Mouse (Mus musculus) E14TG2a.4 (cell line): ENCODE results near the gene Adamts9.
A peak's percentile ranks its signal among the peaks of the same experiment; 100 is the strongest.

Source experiments
- H3K27me3 ChIP-seq: 2 replicates; pipeline ENCODE4 v1.6.1; 2014; ENCODE audit warnings: low read length, control low read depth; ENCODE audit not compliant: insufficient read depth
- H3K36me3 ChIP-seq: 2 replicates; pipeline ENCODE4 v1.6.1; 2014; ENCODE audit warnings: low read length, control low read depth; ENCODE audit not compliant: insufficient read depth
- H3K4me1 ChIP-seq: replicated peaks from 2 replicates; pipeline ENCODE4 v1.6.1; 2014; ENCODE audit warnings: low read depth, low read length, control low read depth
- H3K4me3 ChIP-seq: replicated peaks from 2 replicates; pipeline ENCODE4 v1.5.1; 2014; ENCODE audit warnings: mild to moderate bottlenecking, low read length
- H3K9me3 ChIP-seq: 2 replicates; pipeline ENCODE4 v1.6.1; 2014; ENCODE audit warnings: low read length, control low read depth
- CTCF ChIP-seq: conservative IDR thresholded peaks from 2 replicates; pipeline ENCODE4 v1.5.1; 2014; ENCODE audit warnings: low read length
- NANOG ChIP-seq: IDR thresholded peaks from 2 replicates; pipeline ENCODE4 v1.6.1; 2014; ENCODE audit warnings: borderline replicate concordance, low read length, mixed read lengths
- POU5F1 ChIP-seq: IDR thresholded peaks from 2 replicates; pipeline ENCODE4 v1.6.1; 2014; ENCODE audit warnings: low read length, borderline replicate concordance

Gene Adamts9

GRCm38 (mm10) chr6:92845898-92846297 is 97.4 kb downstream of the Adamts9 start:
- Histone ChIP-seq H3K27me3 (no peaks in the 10 kb centered on the region), H3K4me1 (peaks cover 47% of the 10 kb centered on the region), H3K9me3 (no peaks in the 10 kb centered on the region), H3K4me3 (no peak overlapping the region), H3K36me3 (0 out of 2 replicates have a peak, but pooled peaks cover 4% of the 10 kb centered on the region)
- no peak for TF ChIP-seq NANOG
- no peak for TF ChIP-seq CTCF
- TF ChIP-seq POU5F1, result no peak

- no peaks in the 10 kb centered on the region for H3K9me3 ChIP-seq
- peaks cover 66% of the 10 kb centered on the region for H3K4me1 ChIP-seq
- H3K27me3 ChIP-seq, result no peaks in the 10 kb centered on the region
- no peak for TF ChIP-seq NANOG
- TF ChIP-seq POU5F1, result no peak
- TF ChIP-seq CTCF, result no peak
- H3K36me3 ChIP-seq, result no peaks in the 10 kb centered on the region
- no peak overlapping the region for H3K4me3 ChIP-seq
Observed at GRCm38 (mm10) chr6:92843474-92843873, 99.8 kb downstream of the Adamts9 start.

DNA sequence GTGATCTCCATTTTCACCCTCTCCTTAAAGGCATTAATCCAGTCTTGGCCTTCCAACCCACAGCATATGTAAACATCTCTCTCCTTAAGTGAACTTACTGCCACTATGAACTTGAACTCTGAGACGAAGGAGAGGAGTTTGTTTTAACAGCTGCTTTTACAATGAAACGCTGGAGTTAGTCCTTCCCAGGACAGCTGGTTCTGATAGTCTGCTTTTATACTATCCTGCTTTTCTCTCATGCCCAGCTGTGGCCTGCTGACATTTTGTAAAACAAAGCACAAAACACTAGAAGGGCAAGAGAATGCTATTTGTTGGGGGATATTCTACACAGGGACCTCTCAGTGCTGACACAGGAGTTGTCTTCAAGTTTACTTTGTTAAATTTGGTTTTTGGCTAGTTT is 101.3 kb downstream of the Adamts9 start:
- TF ChIP-seq POU5F1 (no peak), CTCF (no peak), NANOG (no peak)
- Histone ChIP-seq H3K27me3 (no peaks in the 10 kb centered on the region), H3K4me1 (peaks cover 66% of the 10 kb centered on the region), H3K4me3 (no peak overlapping the region), H3K9me3 (no peaks in the 10 kb centered on the region), H3K36me3 (no peaks in the 10 kb centered on the region)

DNA sequence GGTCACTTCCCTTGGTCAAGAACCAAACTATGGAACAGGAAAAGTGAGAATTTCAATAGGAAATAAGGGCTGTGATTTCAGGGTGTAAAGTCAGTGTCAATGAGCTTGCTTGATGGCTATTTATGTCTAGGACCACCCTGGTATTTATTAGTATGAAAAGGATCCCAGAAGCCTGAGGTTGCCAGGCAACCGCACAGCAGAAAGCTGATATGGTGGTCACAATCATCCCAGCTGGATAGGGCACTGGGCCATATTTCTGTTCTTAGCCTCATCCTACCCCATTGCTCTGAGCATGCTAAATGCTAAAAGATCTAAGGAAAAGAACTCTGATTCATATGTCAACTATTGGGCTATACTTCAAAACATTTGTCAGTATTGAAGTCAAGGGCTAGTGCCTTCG is 112.2 kb downstream of the Adamts9 start:
- peaks cover 18% of the 10 kb centered on the region for H3K4me1 ChIP-seq
- H3K27me3 ChIP-seq, result no peaks in the 10 kb centered on the region
- H3K36me3 ChIP-seq, result no peaks in the 10 kb centered on the region
- H3K4me3 ChIP-seq, result no peak overlapping the region
- TF ChIP-seq CTCF, result no peak
- TF ChIP-seq POU5F1, result no peak
- no peak for TF ChIP-seq NANOG
- no peaks in the 10 kb centered on the region for H3K9me3 ChIP-seq

DNA sequence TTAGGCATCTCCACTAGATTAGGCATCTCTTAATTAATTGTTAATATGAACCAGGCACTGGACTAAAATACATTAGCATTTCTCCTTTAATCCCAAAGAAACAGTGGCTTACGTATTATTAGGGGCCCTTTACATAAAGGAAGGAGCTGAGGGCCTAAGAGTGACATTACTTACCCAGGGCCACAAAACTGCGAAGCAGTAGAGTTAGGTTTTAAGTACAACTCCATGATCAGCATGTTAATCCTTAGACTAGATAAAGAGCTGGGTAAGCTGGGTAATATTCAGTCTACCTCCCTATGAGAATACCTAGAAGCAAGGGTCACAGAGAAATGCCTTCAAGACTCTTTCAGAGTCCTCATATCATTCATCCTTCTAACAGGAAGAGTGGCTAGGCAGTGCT is 114.1 kb downstream of the Adamts9 start:
- no peaks in the 10 kb centered on the region for H3K9me3 ChIP-seq
- peaks cover 18% of the 10 kb centered on the region for H3K4me1 ChIP-seq
- TF ChIP-seq NANOG (no peak), CTCF (no peak), POU5F1 (no peak)
- H3K27me3 ChIP-seq, result no peaks in the 10 kb centered on the region
- H3K36me3 ChIP-seq, result no peaks in the 10 kb centered on the region
- H3K4me3 ChIP-seq, result no peak overlapping the region

GRCm38 (mm10) chr6:92827360-92827759 is 115.9 kb downstream of the Adamts9 start:
- H3K27me3 ChIP-seq, result no peaks in the 10 kb centered on the region
- TF ChIP-seq NANOG (peak; percentile 35; the same call in 1 of the 2 replicates), CTCF (no peak)
- no peaks in the 10 kb centered on the region for H3K36me3 ChIP-seq
- peaks cover 18% of the 10 kb centered on the region for H3K4me1 ChIP-seq
- H3K9me3 ChIP-seq, result no peaks in the 10 kb centered on the region
- no peak overlapping the region for H3K4me3 ChIP-seq

DNA sequence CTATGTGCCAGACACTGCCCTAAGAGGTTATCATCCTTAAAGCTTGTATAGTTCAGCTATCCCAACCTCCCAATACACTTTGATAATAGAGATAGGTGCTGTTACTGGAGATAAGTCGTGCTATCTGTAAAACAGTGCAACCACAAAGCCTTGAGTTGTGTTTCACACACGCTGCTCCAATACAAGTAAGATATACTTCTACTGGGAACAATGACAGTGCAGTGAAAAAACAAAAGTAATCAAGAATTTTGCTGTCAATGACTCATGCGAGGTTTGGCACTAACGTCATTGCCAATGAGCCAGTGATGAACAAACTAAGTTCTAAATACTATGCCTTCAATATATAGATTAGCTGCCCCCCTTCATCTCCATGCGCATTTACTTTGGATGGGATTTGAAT is 116.7 kb downstream of the Adamts9 start:
- TF ChIP-seq NANOG, result no peak
- no peak for TF ChIP-seq POU5F1
- no peak for TF ChIP-seq CTCF
- Histone ChIP-seq H3K4me1 (peaks cover 18% of the 10 kb centered on the region), H3K4me3 (no peak overlapping the region), H3K36me3 (no peaks in the 10 kb centered on the region), H3K27me3 (no peaks in the 10 kb centered on the region), H3K9me3 (no peaks in the 10 kb centered on the region)

DNA sequence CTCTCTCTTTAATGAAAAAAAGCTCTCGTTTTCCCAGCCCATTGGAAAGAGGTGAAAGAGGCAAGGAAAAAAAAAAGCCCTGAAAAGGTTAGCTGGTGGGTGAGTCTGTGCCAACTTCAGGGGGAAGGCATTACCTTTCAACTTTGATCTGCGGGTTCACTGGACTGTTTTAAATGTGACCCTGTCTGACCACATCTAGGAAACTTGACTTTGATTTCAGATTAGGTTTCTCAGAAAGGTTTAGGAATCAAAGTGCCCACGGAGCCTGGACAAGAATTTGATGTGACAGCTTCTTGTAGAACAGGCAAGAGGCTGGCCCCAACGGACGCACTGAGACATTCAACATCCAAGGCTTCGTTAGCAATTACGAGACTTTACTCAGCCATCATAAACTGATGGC is 119.3 kb downstream of the Adamts9 start:
- TF ChIP-seq POU5F1 (no peak), CTCF (no peak), NANOG (no peak)
- Histone ChIP-seq H3K27me3 (no peaks in the 10 kb centered on the region), H3K36me3 (no peaks in the 10 kb centered on the region), H3K9me3 (no peaks in the 10 kb centered on the region), H3K4me1 (peaks cover 18% of the 10 kb centered on the region), H3K4me3 (no peak overlapping the region)

- H3K27me3 ChIP-seq, result no peaks in the 10 kb centered on the region
- no peak for TF ChIP-seq POU5F1
- no peak for TF ChIP-seq NANOG
- TF ChIP-seq CTCF, result no peak
- H3K36me3 ChIP-seq, result no peaks in the 10 kb centered on the region
- no peaks in the 10 kb centered on the region for H3K9me3 ChIP-seq
- H3K4me3 ChIP-seq, result no peak overlapping the region
- peaks cover 6% of the 10 kb centered on the region for H3K4me1 ChIP-seq
Observed at GRCm38 (mm10) chr6:92822006-92822405, 121.3 kb downstream of the Adamts9 start.
